Mouse (Mus musculus): Measurements from ENCODE around the gene Mfsd5. TPM values are rescaled to one million over a fixed set of nuclear protein-coding genes. Genes with fewer than 3 reads are reported as not detected.

Gene Mfsd5
- total RNA-seq, 2 experiments from 2014 or later = 34.8 to 64.3 TPM

- ATAC-seq (ENCODE audit: poor library complexity, severe bottlenecking) = no peak
These were observed 698 bp downstream of the Mfsd5 start for GRCm38 (mm10) chr15:102279783-102280520.

DNA sequence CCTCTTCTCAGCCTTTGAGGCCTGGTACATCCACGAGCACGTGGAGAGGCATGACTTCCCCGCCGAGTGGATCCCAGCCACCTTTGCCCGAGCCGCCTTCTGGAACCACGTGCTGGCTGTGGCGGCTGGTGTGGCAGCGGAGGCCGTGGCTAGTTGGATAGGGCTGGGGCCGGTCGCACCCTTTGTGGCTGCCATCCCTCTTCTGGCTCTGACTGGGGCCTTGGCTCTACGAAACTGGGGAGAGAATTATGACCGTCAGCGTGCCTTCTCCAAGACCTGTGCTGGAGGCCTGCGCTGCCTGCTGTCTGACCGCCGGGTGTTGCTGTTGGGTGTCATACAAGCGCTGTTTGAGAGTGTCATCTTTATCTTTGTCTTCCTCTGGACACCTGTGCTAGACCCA, 1.4 kb downstream of the Mfsd5 start:
- no peak for ATAC-seq (ENCODE audit: poor library complexity, severe bottlenecking)

- peak; percentile 11; the same call in 1 of the 2 replicates for ATAC-seq (ENCODE audit: poor library complexity, severe bottlenecking)
These were observed 3.4 kb downstream of the Mfsd5 start for GRCm38 (mm10) chr15:102282463-102283292.

GRCm38 (mm10) chr15:102283648-102284047, 4.4 kb downstream of the Mfsd5 start:
- ATAC-seq (ENCODE audit: poor library complexity, severe bottlenecking) = no peak

DNA sequence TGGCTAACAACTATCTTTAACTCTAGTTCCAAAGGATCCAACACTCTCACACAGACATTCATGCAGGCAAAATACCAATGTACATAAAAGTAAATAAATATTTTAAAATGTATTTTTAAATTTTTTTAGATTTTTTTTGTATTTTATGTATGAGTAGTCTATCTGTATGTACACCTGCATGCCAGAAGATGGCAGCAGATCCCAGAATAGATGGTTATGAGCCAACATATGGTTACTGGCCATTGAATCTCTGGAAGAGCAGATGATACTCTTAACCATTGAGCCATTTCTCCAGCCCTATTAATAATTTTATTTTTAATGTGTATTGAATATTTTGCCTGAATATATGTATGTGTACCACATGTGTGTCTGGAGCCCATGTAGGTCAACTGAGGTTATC, 8.1 kb downstream of the Mfsd5 start:
- ATAC-seq (ENCODE audit: poor library complexity, severe bottlenecking) = peak; percentile 73

- ATAC-seq (ENCODE audit: poor library complexity, severe bottlenecking) = peak; percentile 100
These were observed 16.5 kb downstream of the Mfsd5 start, which contains the start of gene Espl1 for GRCm38 (mm10) chr15:102295633-102296367. Gene Espl1, plus strand, starts transcription at chr15:102296266.

GRCm38 (mm10) chr15:102296368-102297006, 17.2 kb downstream of the Mfsd5 start:
- ATAC-seq (ENCODE audit: poor library complexity, severe bottlenecking) = no peak

DNA sequence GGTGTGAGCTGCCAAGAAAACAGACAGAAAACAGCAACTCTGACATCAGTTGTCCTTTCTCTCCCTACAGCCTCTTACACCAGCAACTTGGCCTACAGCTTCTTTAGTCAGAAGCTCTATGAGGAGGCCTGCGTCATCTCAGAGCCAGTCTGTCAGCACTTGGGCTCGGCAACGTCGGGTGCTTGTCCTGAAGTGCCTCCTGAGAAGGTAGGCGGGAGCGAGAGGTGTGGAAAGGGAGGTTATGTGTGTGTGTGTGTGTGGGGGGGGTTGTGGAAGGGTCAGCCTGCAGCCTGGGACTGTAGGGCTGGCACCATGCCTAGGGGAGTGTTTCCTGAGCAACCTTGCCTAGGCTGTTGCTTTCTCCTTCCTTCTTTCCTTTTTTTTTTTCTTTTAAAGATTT, 23.3 kb downstream of the Mfsd5 start:
- no peak for ATAC-seq (ENCODE audit: poor library complexity, severe bottlenecking)

DNA sequence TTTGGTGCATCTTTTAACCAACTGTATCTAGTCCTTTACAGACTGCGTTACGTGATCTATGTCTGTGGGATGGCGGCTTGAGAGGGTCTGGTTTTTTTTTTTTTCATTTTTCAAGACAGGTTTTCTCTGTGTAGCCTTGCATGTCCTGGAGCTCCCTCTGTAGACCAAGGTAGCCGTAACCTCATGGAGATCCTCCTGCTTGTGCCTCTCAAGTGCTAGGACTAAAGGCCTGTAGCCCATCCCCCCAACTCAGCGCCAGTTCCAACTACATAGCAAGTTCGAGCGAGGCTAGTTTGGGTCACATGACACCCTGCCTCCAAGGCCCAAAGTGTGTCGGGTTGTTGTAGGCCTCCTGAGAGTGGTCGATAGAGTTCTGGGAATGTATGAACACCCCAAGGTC, 29.5 kb downstream of the Mfsd5 start:
- no peak for ATAC-seq (ENCODE audit: poor library complexity, severe bottlenecking)

DNA sequence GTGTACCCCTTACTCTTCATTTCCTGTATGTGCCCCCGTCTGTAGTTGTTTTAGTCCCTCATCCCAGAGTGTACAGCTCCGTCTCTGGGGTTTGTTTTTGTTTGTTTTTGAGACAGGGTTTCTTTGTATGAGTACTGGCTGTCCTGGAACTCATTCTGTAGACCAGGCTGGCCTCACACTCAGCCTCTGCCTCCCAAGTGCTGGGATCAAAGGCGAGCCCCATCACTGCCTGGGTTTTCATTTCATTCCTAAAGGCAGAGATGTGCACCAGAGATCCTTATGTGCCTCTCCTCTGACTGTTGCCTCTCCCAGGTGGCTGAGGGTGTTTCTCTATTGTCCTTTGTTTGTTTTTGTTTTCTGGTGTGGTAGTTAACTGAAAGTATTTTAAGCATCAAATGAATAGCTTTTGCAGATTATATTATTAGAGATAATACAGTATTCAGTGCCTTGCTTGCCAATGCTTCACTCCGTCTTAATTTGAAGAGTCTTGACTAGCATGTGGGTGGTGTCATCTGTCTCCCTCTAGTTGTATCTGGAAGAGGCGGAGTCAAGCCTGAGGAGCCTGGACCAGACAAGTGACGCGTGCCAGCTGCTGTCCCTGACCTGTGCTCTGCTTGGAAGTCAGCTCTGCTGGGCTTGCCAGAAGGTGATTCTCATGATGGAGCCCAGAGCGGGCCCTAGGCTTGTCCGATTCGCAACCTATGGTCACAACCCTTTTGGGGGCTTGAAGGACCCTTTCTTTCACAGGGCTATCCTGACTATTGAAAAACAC, 31.0 kb downstream of the Mfsd5 start:
- ATAC-seq (ENCODE audit: poor library complexity, severe bottlenecking) = no peak

GRCm38 (mm10) chr15:102311489-102311888, 32.2 kb downstream of the Mfsd5 start:
- ATAC-seq (ENCODE audit: poor library complexity, severe bottlenecking) = peak; percentile 82

- ATAC-seq (ENCODE audit: poor library complexity, severe bottlenecking) = no peak
These were observed 36.0 kb downstream of the Mfsd5 start for GRCm38 (mm10) chr15:102315292-102315691.

DNA sequence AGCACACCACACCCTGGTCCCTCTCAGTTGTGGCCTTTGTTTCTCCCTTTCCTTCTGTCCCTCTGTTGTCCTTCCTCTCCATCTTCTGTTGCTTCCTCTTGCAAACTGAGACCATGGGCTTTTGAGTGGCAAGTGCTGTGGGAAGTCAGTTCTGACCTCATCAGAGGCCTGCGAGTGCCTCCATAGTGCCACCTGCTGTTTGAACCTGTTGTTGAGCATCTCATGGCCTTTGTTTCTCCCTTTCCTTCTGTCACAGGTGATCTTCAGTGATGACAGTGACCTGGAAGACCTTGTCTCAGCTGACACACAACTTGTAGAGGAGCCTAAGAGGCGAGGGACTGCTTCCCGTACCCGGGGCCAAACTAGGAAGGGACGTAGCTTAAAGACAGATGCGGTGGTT, 37.0 kb downstream of the Mfsd5 start:
- ATAC-seq (ENCODE audit: poor library complexity, severe bottlenecking) = peak; percentile 93

DNA sequence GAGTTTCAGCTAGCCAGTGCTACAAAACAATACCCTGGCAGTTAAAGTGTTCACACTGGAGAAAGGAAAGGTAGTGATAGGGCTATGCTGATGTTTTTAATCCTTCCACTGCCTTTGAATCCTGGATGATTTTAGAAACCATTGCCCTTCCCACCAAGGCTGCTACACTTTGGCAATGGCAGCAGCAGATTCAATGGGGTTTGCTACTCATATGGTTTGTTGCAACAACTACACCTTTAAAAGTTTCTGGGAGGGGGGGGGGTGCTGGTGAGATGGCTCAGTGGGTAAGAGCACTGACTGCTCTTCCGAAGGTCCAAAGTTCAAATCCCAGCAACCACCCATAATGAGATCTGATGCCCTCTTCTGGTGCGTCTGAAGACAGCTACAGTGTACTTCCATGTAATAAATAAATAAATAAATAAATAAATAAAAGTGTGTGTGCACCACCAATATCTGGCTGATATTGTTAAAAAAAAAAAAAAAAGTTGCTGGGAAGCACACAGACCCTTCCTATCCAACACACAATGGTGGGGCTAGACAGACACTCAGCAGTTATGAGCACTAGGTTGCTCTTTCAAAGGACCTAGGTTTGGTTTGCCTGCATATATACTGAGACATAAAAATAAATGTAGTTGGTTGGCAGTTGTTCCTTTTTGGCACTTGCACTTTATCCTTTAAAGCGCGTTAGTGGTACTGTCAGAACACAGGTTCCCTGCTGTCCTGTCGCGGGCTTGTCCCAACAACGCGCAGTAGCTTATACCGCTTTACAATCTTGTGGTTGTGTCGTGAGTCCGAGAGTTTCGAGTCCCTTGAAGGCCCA, 45.6 kb downstream of the Mfsd5 start:
- no peak for ATAC-seq (ENCODE audit: poor library complexity, severe bottlenecking)

DNA sequence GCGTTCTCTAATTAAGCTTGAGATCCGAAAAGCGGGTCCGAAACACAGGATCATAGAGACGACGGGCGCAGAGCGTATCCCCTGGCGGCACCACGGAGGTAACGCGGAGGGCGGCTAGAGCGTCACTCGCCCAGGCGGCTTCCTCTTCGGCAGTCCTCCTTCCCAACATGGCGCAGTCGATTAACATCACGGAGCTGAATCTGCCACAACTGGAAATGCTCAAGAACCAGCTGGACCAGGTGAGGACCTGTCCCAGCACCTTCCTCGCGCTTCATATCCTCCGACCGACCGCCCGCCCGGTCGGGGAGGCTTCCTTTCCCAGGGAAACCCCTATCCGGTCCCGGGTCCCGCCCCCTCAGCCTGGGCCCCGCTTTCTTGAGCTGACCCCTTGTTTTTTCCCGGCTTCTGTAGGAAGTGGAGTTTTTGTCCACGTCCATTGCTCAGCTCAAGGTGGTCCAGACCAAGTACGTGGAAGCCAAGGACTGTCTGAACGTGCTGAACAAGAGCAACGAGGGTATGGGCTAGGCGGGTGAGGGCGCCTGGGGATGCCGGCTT, 46.8 kb downstream of the Mfsd5 start, which contains the start of gene Pfdn5:
Pfdn5 (plus strand) TSS at position 95 of the 555 bp plus-strand sequence.
- peak; percentile 100 for ATAC-seq (ENCODE audit: poor library complexity, severe bottlenecking)

- ATAC-seq (ENCODE audit: poor library complexity, severe bottlenecking) = no peak
These were observed 47.6 kb downstream of the Mfsd5 start for GRCm38 (mm10) chr15:102326892-102327291.
